Mouse (Mus musculus) erythroblast, embryonic 14.5 days (primary cell): ENCODE results near the gene Rpap2. TPM values are rescaled to one million over a fixed set of nuclear protein-coding genes. Genes with fewer than 3 reads are reported as not detected.

Experiments used
- H3K27me3 ChIP-seq: 2 replicates; pipeline ENCODE4 v1.6.1; 2012; ENCODE audit warnings: inconsistent platforms; ENCODE audit not compliant: control insufficient read depth
- H3K36me3 ChIP-seq: 2 replicates; pipeline ENCODE4 v1.6.1; 2012; ENCODE audit warnings: mild to moderate bottlenecking, inconsistent platforms; ENCODE audit not compliant: control insufficient read depth
- H3K4me1 ChIP-seq: 2 replicates; pipeline ENCODE4 v1.6.1; 2012; ENCODE audit warnings: inconsistent platforms; ENCODE audit not compliant: control insufficient read depth
- H3K4me3 ChIP-seq: replicated peaks from 2 replicates; pipeline ENCODE3; 2012; ENCODE audit warnings: moderate library complexity, mild to moderate bottlenecking, inconsistent platforms
- H3K9me3 ChIP-seq: 2 replicates; pipeline ENCODE4 v1.6.1; 2012; ENCODE audit warnings: low read length, inconsistent platforms, mixed read lengths; ENCODE audit not compliant: control insufficient read depth
- GATA1 ChIP-seq: IDR thresholded peaks from 2 replicates; pipeline ENCODE4 v1.6.1; 2012; ENCODE audit warnings: low read length, inconsistent platforms, mixed read lengths
- TAL1 ChIP-seq: IDR thresholded peaks from 3 replicates; pipeline ENCODE4 v1.6.1; 2012; ENCODE audit warnings: low read length, inconsistent platforms, mixed read lengths
- polyA plus RNA-seq: library from polyadenylated mRNA; stranded (reverse); fragments of >175 nt; gene quantifications from 2 replicates; pipeline ENCODE4 v1.2.3, GENCODE M21; 2012

The Rpap2 gene
- polyA plus RNA-seq, 1 experiment = 0.03 TPM

DNA sequence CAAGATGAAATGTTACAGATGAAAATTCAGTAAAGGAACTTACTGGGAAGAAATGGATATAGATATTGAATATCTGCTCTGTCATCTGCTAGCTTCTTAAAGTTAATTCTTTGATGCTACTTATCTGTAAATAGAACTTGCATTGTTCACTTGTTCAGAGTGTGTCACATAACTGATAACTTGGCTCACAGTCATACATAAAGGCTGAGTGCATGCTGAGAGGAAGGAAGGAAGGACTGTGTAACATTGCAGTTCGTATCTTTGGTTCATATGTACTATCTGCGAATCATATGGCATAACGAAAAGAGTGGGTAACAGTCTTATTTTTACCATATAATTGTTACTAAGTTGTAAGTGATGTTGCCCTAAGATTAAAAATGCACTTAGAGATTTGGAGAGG, 24.2 kb downstream of the Rpap2 start:
- Histone ChIP-seq H3K4me1 (peaks cover 10% of the 10 kb centered on the region; the same call in 1 of the 2 replicates), H3K4me3 (no peak overlapping the region), H3K36me3 (peaks cover 21% of the 10 kb centered on the region), H3K27me3 (no peaks in the 10 kb centered on the region), H3K9me3 (no peaks in the 10 kb centered on the region)
- TF ChIP-seq TAL1 (no peak), GATA1 (no peak)

DNA sequence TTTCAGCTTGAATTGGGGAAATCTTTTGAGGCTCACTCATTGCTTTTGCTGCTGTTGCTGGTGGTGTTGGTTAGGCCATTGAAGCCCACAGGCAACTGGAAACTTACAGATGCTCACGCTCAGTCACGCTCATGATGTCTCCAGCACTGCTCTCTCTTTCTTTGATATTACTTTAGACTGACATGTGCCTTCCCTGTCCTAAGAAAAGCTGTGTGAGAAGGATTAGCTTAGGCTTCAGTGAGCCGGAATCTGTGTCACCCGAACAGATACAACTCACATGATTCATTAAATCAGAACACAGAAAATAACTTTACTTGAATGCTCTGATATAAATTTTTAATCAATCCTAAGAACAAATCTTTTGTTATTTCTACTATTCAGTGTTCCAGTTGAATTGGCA, 36.5 kb downstream of the Rpap2 start:
- Histone ChIP-seq H3K4me3 (no peak overlapping the region), H3K36me3 (peaks cover 6% of the 10 kb centered on the region; the same call in 1 of the 2 replicates), H3K4me1 (no peaks in the 10 kb centered on the region), H3K9me3 (no peaks in the 10 kb centered on the region), H3K27me3 (no peaks in the 10 kb centered on the region)
- TF ChIP-seq TAL1 = no peak
- TF ChIP-seq GATA1 = no peak

GRCm38 (mm10) chr5:107637106-107637505, 39.9 kb downstream of the Rpap2 start:
- peaks cover 3% of the 10 kb centered on the region; the same call in 1 of the 2 replicates for H3K36me3 ChIP-seq
- TF ChIP-seq TAL1 = no peak
- no peak for TF ChIP-seq GATA1
- no peak overlapping the region for H3K4me3 ChIP-seq
- H3K9me3 ChIP-seq = no peaks in the 10 kb centered on the region
- H3K27me3 ChIP-seq = no peaks in the 10 kb centered on the region
- no peaks in the 10 kb centered on the region for H3K4me1 ChIP-seq

DNA sequence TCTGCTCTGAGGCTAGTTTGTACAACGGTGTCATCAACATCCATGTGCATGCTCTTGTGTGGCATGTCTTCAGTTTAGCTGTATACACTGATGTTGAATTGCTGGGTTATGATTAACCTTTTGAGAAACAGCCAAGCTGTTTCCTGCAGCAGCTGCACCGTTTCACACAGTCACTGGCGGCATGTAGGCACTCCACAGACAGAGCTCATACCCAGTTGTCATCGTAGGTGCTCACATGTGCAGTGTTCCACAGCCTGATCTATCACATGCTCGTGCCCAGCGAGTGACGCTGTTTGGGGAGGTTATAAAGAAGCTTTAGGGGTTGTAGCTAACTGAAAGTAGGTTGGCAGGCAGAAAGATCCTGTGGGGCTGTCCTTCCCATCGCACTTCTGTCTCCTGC, 41.2 kb downstream of the Rpap2 start:
- no peaks in the 10 kb centered on the region for H3K9me3 ChIP-seq
- peaks cover 4% of the 10 kb centered on the region; the same call in 1 of the 2 replicates for H3K36me3 ChIP-seq
- TF ChIP-seq TAL1 = no peak
- TF ChIP-seq GATA1 = no peak
- no peak overlapping the region for H3K4me3 ChIP-seq
- peaks cover under 1% of the 10 kb centered on the region; the same call in 1 of the 2 replicates for H3K4me1 ChIP-seq
- no peaks in the 10 kb centered on the region for H3K27me3 ChIP-seq

DNA sequence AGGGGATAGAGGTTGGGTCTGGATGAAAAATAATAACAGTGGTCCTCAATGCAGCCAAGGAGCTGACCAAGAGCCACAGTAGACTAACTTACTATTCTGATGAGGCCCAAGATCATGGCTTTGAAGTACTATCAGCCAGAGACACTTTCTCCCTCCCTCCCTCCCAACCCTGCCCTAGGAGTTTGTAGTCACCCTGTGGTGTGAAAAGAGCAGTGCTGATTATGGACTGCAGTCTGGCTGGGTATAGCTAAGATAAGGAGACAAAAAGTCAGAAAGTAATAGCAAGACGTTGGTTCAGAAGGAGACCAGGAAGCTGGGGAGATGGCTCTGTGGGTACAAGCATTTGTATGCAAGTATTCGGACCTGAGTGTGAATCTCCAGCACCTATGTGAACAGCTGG, 47.4 kb downstream of the Rpap2 start:
- TF ChIP-seq GATA1 (no peak), TAL1 (no peak)
- Histone ChIP-seq H3K27me3 (no peaks in the 10 kb centered on the region), H3K9me3 (no peaks in the 10 kb centered on the region), H3K4me1 (peaks cover 30% of the 10 kb centered on the region), H3K4me3 (no peak overlapping the region), H3K36me3 (peaks cover 5% of the 10 kb centered on the region)

GRCm38 (mm10) chr5:107645935-107646334, 48.8 kb downstream of the Rpap2 start:
- peaks cover 5% of the 10 kb centered on the region for H3K36me3 ChIP-seq
- TF ChIP-seq GATA1 (no peak), TAL1 (no peak)
- H3K4me1 ChIP-seq = peaks cover 34% of the 10 kb centered on the region

GRCm38 (mm10) chr5:107647580-107647979, 50.4 kb downstream of the Rpap2 start:
- no peaks in the 10 kb centered on the region for H3K9me3 ChIP-seq
- peaks cover 3% of the 10 kb centered on the region for H3K36me3 ChIP-seq
- H3K27me3 ChIP-seq = no peaks in the 10 kb centered on the region
- H3K4me1 ChIP-seq = peaks cover 40% of the 10 kb centered on the region
- TF ChIP-seq GATA1 (no peak), TAL1 (no peak)
- H3K4me3 ChIP-seq = no peak overlapping the region

More at GRCm38 (mm10) chr5:107645935-107646334, 48.8 kb downstream of the Rpap2 start:
- Histone ChIP-seq H3K9me3 (no peaks in the 10 kb centered on the region), H3K4me3 (no peak overlapping the region), H3K27me3 (no peaks in the 10 kb centered on the region)

DNA sequence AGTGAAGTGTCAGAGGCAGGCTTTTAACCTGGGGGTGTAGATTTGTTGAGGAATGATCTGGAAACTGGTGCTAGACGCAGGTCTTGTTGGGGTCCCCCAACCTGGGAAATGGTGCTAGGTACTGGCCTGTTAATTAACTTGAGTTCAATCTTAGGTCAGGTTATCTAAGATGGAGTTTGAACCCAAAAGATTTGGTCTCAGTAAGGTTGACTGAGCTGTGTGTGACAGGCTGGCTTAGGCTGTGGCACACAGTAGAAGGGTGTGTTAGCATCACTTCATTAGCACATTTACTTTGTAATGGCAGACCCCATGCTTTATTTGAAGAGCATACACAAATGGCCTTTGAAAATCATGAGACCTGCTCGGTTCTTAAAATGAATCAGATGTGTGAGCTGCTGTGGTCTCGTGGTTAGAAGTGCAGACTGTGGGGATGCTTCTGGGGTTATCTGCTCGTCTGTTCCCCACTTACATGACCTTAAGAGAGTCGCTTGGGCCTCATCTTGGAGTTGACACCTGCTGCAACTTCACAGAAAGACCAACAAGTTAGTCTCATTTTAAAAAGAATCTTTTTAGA, 51.5 kb downstream of the Rpap2 start:
- Histone ChIP-seq H3K4me3 (no peak overlapping the region), H3K4me1 (peaks cover 37% of the 10 kb centered on the region), H3K27me3 (no peaks in the 10 kb centered on the region), H3K9me3 (no peaks in the 10 kb centered on the region), H3K36me3 (peaks cover 3% of the 10 kb centered on the region)
- TF ChIP-seq TAL1 (no peak), GATA1 (no peak)

- no peaks in the 10 kb centered on the region for H3K27me3 ChIP-seq
- peaks cover 3% of the 10 kb centered on the region for H3K36me3 ChIP-seq
- peaks cover 27% of the 10 kb centered on the region for H3K4me1 ChIP-seq
- no peak overlapping the region for H3K4me3 ChIP-seq
- TF ChIP-seq GATA1 (no peak), TAL1 (no peak)
- H3K9me3 ChIP-seq = no peaks in the 10 kb centered on the region
These were observed 52.5 kb downstream of the Rpap2 start for GRCm38 (mm10) chr5:107649680-107650079.

GRCm38 (mm10) chr5:107650427-107650826, 53.3 kb downstream of the Rpap2 start:
- TF ChIP-seq TAL1 = no peak
- no peak for TF ChIP-seq GATA1
- peaks cover 3% of the 10 kb centered on the region for H3K36me3 ChIP-seq

More at GRCm38 (mm10) chr5:107650427-107650826, 53.3 kb downstream of the Rpap2 start:
- peaks cover 20% of the 10 kb centered on the region for H3K4me1 ChIP-seq
- no peak overlapping the region for H3K4me3 ChIP-seq
- H3K27me3 ChIP-seq = no peaks in the 10 kb centered on the region
- no peaks in the 10 kb centered on the region for H3K9me3 ChIP-seq
